Mouse (Mus musculus): ENCODE results near the gene Ddx46. TPM values are rescaled to one million over a fixed set of nuclear protein-coding genes. Genes with fewer than 3 reads are reported as not detected.
"Not testable (repeated sequence)": the region's sequence is repeated elsewhere in the genome, so short reads cannot be mapped to it uniquely, and the experiment has no call there.

Gene Ddx46
- 39.2 and 48.2 TPM in 2 replicates for total RNA-seq (2021)
- long read RNA-seq, full-length matches to known transcripts, result 20 of 31 reads
- long read RNA-seq, partial matches to known transcripts, result 9 of 31 reads
- long read RNA-seq, other reads (novel, unspliced or antisense), result 2 of 31 reads

DNA sequence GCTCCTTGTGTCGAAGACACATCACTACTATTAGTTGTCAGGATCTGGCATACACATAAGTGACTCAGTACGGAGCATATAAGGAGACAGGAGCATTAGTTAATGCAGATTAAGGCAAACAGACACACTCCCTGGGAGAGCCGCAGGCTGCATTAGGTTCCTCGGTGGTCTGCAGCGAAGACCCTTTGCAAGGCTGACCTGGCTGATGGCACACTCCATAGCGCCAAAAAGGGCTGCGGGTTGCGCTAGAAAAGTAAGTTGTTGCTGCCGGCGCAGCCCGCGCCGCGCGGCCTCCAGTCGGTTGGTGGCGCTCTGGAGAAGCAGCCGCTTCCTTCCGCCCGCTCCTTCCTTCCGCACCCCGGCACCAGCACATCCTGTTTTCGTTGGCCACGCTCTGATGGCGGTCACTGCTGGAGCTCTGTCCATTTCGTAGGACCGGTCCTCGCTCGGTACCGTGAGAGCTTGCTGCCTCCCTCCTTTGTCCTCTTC, at the start of gene Ddx46:
Gene Ddx46, plus strand, starts transcription at position 389 of the 489 bp plus-strand sequence.
- peak; percentile 90 for DNase-seq

- DNase-seq, result no peak
These were observed 42.8 kb upstream of the Ddx46 start for GRCm38 (mm10) chr13:55591961-55592490.

GRCm38 (mm10) chr13:55592512-55593253, 42.1 kb upstream of the Ddx46 start:
- peak; percentile 97 for DNase-seq

- DNase-seq, result no peak
These were observed 41.5 kb upstream of the Ddx46 start for GRCm38 (mm10) chr13:55593254-55593747.

DNA sequence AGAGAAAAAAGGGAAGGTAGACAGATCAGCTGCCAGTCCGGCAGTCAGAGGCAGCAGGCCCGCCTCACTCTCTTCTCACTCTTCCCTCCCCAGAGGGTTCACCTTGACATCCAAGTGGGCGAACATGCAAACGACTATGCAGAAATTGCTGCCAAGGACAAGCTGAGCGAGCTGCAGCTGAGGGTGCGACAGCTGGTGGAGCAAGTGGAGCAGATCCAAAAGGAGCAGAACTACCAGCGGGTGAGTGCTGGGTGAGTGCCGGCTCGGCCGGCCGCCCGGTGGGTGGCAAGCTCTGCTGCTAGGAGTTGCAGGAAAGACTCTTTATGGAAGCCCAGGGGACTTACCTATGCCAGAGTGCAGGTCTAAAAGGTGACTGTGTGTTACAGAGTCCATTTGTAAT, 39.5 kb upstream of the Ddx46 start:
- peak; percentile 42 for DNase-seq

- no peak for DNase-seq
These were observed 38.0 kb upstream of the Ddx46 start for GRCm38 (mm10) chr13:55596802-55597201.

GRCm38 (mm10) chr13:55599566-55600540, 35.0 kb upstream of the Ddx46 start, which contains the start of gene B4galt7:
Gene B4galt7, plus strand, starts transcription at chr13:55599896.
- DNase-seq, result peak; percentile 91

DNA sequence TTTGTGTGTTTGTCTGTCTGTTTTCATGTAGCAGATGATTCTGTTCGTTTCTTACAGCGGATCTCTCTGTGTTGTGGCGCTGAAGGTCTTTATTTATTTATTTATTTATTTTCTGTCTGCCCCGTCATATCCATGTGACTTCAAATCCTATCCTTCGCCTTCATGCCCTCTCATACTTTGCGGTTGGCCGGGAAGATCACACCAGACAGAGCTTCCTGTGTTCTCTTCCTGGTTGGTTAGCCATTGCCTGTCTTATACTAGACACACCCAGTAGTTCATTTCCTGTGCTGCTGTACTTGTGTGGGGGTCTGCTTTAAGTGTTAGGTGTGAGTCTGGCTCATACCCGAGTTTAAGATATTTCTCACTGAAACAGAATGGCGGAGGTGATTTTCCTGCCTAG, 34.2 kb upstream of the Ddx46 start:
- no peak for DNase-seq

DNA sequence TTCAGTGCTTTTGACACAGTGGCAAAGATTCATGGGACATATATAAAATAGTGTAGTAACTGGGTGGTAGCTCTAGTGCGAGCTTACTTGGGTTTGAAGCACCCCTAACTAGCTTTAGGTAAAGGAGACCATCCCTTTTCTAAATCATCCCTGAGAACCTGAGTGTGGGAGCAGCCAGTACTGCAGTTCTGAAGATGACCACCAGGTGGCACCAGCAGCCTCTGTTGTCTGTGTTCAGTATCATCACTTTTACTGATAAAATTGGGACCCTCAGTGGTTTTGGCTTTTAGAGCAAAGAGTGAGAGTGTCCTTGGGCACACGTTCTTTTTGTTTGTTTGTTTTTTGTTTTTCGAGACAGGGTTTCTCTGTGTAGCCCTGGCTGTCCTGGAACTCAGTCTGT, 33.2 kb upstream of the Ddx46 start:
- peak; percentile 83 for DNase-seq

DNA sequence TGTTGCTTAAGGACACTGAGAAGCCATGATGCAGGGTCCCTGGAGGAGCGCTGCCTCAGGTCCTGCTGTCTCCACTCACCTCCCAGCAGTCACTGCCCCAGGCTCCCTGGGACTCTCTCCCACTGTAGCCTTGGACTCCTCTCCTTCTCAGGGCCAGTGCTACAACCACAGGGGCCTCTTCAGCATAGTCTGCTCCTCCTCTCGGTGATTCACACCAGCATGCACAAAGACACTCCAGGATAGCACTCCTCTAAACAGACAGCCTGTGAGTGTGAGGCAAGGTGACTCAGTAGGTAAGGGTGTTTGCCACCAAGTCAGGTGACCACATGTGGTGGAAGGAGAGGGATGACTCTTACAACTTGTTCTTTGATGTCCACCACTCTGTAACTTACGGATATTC, 30.2 kb upstream of the Ddx46 start:
- no peak for DNase-seq

- DNase-seq, result no peak
These were observed 27.8 kb upstream of the Ddx46 start for GRCm38 (mm10) chr13:55606899-55607623.

DNA sequence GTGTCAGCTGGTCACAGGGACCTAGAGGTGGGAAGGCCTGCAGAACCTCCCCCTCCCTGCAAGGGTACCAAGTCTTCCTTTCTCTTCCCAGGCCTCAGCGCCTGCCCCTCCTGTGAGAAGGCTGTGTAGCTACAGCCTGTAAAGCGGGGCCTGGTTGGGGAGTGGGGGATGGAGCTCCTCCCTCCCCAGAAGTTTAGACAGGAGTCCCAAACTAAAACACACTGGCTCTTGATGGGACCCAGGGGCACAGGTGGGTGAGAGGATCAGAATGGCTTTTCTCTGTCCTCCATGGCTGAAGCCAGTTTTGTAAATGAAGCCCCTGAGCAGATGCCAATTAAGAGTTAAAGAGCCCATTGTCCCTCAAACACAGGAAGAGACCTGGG, 27.2 kb upstream of the Ddx46 start:
- DNase-seq, result no peak

DNA sequence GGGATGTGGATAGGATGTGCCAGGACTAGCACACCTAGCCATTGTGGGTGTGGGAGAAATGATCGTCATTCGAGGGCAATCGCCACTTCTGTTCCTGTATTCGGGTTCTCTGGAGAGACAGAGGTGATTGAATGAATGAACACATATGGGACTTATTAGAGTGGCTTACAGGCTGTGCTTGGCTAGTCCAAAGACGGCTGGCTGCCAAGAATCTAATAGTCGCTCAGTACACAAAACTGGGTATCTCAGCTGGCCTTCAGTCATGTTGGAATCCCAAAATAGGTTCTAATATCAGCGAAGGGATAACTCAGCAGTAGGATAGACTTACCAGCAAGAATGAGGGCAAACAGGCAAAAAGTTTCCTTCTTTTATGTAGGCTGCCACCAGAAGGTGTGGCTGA, 22.8 kb upstream of the Ddx46 start:
- no peak for DNase-seq

GRCm38 (mm10) chr13:55613471-55613870, 21.4 kb upstream of the Ddx46 start:
- no peak for DNase-seq

DNA sequence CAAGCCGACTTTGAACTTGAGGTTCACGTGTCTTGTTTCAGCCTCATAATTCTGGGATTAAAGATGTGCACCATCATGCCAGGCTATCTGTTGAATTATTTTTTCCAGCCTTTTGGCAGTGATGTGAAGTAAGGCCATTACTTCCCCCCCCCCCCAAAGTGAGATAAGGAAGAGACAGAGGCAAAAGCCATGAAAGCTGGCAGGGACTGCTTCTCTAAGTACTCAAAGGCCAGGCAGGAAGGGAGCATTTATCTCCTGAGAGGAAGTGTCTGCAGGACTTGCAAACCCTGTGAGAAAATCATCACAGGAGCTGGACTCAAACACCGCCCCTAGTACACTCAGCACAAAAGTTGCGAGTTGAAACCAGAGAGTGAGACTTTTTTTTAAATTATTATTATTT, 15.5 kb upstream of the Ddx46 start:
- no peak for DNase-seq

- no peak for DNase-seq
These were observed 14.6 kb upstream of the Ddx46 start for GRCm38 (mm10) chr13:55620275-55620674.

- not testable (repeated sequence) for DNase-seq
These were observed 12.6 kb upstream of the Ddx46 start for GRCm38 (mm10) chr13:55622156-55622648.

GRCm38 (mm10) chr13:55622649-55623541, 11.9 kb upstream of the Ddx46 start, which contains the start of gene Caml:
Gene Caml, plus strand, starts transcription at chr13:55623005.
- peak; percentile 87 for DNase-seq

DNA sequence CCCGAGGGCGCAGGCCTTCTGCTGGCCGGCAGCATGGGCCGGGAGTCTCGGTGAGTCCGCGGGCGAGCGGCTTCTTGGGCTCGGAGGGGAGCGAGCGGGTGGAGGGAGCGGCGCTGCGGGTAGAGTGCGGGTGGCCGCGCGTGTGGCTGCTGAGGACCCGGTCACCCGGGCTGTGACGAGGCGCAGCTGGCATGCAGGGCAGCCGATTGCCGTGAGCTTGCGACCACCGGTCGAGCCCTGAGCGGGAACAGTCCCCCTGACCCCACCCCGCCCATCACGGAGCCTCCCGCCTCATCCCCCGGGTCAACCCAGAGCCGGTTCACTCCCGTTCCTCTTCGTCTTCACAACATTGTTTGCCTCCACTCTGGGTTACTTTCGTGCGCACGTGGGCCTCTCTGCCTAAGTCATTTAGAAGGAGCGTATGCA, 332 bp downstream of the Ddx46 start:
- peak; percentile 5 for DNase-seq

Data from adrenal gland, postnatal 25 days (tissue).